Mouse (Mus musculus): ENCODE measurements around the gene Syne4.

Syne4 gene

DNA sequence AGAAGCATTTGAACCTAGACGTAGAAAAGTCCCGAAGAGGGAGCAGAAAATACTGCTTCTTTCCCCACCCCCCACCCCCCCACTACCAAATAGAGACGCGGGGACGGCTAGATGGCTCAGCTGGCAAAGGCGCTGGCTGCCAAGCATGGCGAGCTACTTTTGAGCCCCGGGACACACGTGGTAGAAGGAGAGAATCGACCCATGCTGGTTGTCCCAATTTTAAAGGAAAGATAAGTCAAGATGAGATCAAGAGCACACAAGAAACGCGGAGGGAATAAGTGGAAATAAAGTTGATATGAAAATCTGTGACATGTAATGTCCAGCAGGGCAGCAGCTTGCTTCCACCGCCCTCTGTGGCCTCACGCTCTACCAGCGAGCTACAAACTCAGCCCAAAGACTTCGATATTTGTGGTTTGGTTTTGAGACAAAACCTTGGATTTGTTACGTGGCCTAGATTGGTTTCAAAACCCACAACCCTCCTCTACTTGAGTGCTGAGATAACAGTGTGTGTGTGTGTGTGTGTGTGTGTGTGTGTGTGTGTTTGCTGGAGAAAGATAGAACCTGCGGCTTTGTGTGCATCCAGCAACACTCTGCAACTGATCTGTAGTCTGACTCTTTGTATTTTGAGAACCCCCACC, 18.1 kb downstream of the Syne4 start:
- no peak for DNase-seq

DNA sequence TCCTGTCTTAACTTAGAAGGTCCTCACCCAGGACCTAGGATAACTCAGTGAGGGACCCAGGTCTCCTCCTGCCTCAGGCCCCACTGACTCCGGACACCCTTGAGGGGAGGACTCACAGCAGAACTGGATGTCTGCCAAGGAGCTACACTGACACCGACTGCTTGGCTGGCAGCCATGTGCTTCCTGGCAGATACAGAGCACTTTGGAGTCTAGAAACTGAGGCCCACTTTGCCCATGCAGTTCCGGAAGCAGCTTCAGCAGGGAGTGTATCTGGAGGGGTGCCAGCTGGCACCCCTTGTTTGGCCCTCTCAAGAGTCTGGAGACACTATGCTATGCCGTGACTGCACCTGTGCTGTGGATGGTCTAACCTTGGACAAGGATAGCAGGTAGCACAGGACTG, 18.8 kb downstream of the Syne4 start:
- DNase-seq: peak; percentile 83

DNA sequence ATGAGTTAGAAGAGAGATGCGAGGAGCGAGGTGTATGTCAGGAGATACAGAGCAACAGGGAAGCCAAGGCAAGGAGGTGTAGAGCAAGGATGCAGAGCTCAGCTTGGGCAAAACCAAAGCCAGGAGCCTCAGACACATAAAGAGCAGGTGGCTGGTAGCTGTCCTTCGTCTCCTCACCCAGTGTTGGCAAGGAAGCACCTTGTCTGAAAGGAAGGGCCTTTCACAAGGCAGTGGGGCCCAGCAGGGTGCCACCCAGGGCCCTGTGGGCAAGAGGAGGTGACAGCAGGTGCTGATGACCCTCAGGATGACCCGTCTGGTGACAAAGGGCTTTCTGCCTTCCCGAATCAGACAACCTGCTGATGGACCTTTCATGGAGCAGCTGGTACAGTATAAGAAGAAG, 20.0 kb downstream of the Syne4 start:
- no peak for DNase-seq

DNA sequence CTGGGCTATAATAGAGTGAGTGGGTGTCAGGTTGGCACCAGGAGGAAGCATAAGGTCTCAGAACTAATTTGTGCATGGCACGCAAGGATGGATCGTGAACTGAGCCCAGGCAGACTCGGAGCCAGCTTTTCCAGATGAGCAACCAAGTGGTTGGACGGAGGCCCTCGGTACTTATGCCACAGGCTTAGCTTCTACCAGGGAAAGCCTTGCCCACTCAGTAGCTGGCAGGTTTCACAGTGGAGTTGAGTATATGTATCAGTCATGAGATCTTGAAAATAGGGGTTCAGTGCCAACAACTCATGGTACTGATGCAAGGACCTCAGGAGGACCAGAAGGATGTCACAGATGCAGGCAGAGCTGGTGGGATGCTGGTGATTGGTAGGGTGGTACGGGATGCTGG, 21.1 kb downstream of the Syne4 start:
- no peak for DNase-seq

DNA sequence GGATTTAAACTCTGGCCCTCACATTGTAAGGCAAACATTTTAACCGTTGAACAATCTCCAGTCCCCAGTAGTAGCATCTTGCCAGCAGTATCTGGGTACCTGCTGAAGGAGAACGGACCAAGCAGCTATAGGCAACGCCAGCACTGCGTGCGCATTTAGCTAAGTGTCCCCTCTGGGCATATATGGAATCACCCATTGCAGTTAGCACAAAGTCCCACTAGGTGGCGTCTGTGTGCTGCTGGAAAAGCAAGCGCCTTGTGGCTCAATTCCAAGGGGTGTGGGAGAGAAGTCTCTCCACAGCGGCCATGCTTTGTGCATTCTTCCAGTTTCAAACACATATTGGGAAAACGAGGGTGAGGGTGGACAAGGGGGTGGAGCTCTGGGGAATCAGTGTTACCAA, 21.8 kb downstream of the Syne4 start:
- peak; percentile 96 for DNase-seq

DNA sequence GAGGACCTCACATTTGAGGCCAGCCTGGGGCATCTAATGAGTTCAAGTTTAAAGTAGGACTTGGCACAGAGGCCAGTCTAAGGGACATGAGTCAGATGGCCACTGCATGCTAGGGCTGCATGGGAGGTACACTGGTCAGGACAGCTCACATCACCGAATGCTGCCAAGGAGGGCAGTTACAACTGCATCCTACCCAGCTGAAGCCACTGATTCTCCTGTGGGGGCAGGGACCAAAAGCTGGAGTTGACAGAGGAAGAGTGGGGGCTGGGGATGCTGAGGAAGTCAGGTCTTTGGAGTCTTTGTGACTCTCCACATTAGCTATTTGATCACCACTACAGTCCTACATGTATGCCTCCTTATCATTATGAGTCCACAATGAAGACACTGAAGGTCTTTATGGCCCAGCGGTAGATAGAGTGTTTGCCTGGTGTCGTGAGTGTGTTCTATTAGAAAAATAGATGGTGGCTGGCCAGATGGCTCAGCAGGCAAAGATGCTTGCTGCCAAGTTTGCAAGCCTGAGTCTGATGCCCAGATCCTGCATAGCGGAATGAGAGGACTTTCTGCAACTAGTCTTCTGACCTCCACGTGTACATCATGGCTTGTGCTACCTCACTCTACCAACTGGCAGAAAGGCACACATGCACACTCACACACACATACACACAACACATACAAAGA, 25.0 kb downstream of the Syne4 start:
- no peak for DNase-seq

DNA sequence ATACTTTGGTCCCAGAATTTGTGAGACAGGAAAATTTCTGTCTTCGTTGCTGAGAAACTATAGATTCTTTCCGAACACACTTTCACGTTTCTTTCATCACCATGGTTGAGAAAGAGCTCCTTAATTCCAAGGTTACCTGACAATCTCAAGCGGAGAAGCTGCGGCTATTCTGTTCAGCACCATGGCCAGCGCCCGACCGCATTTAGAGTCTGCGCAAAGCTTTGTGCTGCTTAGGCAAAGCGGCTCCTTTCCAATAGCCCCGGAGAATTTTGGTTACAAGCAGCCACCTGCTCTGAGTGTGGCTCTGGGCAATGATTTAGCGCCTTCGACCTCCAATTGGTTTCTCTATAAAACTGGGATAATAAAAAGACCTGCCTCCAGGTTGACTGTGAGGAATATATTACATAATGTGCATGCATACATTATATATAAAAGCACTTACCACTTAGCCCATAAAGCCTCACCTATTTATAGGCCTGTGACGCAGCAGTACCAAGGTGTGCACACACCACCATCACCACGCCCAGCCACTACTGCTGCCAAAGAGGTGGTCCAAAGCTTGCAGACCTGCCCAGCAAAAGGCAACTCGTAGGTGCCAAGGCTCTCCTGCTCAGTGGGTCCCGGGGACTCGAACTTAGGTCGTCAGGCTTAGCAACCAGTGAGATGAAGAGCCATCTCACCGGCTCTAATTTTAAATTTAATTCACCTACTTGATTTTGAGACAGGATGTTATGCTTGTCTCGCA, 32.2 kb downstream of the Syne4 start:
- peak; percentile 53 for DNase-seq

DNA sequence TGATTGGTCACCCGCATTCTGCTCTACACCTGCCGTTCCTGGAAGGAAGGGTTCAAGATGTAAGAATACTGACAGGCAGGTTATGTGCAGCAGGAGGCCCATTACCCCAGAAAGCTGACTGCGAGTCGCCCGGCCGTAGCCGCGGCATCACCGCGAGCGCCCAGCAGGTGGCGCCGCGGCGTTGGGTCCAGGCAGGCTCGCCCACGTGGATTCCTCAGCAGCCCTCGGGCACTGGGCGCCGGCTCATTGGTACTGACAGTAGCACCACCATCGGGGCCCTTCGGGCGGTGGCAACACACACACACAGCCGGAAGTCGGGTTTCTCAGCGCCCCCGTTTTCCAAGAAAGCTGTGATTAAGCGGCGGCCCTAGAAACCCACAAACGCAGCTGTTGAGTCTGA, 33.2 kb downstream of the Syne4 start:
- DNase-seq: peak; percentile 79

DNA sequence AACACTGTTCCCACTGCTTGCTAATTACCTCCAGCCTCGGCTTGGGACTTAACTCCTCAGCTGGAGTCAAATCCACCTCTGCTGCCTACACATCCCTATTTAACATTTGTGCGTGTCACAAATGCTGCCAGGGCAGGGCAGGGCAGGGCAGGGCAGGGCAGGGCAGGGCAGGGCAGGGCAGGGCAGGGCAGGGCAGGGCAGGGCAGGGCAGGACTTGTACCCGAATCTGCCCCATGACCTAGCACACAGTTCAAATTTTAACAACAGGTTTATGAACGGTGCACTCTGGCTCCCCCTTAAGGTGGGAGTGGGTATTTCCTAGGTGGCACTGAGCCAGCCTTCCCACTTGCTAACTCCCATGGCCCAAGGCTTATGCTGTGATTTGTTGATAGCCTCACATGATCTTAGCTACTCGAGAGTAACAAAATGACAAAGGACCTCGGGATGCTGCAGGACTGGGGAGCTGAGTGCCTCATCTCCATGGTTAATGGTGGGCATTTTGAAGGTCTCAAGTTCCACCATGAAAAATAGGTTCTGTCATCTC, 38.7 kb downstream of the Syne4 start:
- peak; percentile 62 for DNase-seq

DNA sequence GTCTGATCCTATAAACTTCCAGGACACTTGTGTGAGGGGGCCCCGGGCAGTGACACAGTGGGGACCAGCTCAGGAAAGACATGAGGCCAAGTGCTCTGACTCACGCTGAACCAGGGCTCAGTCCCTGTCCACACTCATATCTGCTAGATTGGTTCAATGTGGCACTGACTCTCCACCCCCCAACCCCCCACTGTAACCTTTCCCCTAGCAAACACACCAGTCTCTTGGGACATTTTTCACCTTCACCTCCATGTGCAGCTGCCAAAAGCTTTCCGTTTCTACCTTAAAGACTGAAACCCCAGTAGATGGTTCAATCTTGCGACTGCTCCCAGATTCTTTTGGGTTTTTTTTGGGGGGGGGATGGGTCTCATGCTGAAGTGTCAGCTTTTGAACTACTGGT, 39.5 kb downstream of the Syne4 start:
- no peak for DNase-seq

DNA sequence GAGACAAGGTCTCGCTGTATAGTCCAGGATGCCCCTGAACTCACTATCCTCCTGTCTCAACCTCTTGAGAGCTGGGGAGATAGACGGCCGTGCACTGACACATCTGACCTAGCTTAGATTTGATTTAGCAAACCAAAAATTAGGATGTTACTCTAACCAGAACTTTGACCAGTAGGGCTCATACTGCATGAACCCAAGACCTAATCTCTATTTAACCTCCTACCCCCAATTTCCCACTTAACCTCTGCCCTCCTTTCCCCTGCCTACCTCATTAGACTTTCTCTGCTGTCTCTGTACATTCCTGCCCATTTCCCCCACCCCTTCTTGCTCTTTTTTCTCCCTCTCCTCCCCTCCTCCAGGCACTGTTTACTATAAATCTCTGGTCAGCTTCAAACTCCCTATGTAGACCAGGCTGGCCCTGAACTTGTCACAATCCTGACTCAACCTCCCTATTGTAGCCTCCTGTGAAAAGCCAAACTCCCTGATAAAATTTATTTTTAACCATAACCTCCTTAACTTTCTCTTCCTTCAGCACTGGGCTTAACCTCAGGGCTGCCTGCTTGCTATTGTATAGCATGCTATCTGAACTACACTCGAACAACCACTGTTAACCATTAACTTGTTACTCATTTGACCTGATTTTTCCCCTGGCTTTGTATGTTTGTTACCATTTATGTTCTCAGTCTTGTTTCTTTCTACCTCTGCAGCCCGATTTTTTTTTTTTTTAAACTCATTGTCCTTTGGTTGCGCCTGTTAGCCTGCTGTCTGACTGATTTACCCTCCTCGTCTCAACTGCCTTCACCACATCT, 44.0 kb downstream of the Syne4 start:
- no peak for DNase-seq

DNA sequence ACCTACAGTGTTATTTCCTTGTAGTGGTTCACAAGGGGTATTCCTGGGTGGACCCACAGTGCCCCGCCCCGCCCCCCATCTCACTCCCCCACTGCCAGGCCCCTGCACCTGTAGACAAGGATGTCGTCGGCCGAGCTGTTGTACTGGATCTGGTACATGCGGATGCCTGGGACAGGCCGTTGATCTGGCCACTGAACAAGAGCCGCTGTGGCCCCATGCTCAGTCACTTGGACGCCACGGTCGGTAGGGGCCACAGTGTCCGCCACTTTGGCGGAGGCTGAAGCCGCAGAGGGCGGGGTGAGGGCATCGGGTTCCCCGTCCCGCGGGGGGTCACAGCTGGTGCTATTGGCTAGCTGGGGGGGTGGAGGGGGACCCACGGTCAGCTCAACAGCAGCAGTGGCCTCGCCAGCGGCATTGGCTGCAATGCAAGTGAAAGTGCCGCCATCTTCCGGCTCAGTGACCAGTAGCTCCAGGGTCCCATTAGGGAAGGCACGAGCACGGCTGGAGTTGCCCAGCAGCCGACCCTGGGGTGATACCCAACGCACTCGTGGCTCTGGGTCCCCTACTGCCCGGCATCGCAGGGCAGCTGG, 44.8 kb downstream of the Syne4 start:
- DNase-seq: no peak

DNA sequence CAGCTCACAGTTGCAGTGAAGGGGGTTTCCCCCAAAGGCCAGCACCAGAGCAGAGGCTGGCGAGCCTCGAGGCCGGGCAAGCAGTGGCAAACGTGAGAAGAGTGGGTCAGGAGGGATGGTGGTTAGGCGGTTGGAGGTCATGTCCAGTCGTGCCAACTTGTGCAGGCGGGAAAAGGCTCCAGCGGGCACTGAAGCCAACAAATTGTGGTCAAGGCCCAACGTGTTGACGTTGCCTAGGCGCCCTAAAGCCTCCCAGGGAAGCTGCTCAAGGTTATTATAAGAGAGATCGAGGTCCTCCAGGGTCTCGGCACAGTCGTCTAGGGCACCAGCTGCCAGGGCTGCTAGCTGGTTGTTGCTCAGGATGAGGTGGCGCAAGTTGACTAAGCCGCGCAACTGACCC, 45.4 kb downstream of the Syne4 start:
- no peak for DNase-seq

DNA sequence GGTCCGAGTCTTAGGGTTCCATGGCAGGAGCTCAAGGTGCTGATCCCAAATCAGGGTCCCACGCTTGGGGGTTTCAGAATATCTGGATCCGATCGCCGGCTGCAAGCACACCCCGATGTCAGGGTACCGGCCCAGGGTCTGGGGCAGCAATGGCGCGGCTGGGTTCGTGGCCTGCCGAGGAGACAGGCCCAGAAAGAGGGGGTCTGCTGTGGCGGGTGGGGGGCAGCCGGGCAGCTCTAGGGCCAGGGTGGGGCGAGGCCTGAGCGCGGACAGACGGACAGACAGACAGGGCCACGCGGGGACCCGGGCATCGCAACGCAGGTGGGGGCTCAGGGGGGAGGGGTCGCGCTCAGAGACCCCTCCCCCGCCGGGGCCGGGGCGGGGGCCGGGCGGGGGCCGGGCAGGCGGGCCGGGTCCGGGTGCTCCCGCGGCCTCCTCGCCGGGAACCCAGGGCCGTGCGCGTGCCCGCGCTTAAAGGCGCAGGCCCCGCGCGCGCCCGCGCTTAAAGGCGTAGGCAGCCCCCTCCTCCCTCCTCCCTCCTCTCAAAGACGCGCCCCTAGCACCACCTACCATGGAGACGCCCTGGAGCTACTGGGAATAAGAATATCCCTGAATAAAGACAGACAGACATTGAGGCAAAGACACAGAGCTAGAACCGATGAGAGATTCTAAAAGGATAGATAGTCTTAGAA, 48.2 kb downstream of the Syne4 start, which contains the start of gene Lrfn3:
Gene Lrfn3, minus strand, starts transcription at position 121 of the 692 bp plus-strand sequence.
- peak; percentile 79 for DNase-seq

DNA sequence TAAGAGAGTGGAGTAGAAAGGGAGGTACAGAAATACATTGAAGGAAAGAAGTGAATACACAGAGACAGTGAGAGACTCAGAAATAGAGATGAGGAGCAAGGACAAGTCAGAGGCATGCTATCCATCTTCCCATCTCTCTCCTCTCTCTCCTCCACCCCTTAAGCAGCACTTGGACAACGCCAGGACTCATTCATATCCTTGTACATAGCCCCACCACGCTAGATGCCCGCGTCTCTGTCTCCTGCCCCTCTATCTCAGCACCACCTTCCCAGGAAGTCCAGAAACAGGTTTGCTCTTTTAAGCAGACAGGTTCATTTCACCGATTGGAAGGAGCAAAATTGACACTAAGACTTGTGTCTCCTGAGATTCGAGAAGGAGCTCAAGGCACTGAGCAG, 48.7 kb downstream of the Syne4 start:
- no peak for DNase-seq

DNA sequence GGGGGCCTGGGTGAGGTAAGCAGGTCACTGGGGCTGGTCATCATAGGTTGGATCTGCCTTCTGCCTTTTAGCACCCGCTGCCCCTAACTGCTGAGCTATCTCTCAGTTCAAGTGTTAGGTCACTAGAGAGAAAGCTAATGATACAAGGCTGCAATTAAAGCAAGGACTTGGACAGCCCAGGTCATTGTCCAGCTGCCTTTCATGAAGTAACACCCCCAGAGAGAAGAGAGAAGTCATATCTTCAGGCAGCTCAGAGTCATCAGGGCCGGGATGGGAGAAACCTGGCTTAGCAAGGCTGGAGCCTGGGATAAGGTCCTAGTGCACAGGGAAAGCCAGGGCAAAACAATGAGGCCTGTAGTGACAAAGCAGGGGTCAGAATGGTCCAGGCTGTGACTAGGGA, 52.9 kb downstream of the Syne4 start:
- DNase-seq: no peak
